Mouse (Mus musculus) fibroblast of lung, adult 2 months (primary cell): ENCODE data around the gene Olfr231.

ENCODE experiments used
- DNase-seq: peaks from one replicate; pipeline ENCODE4 v3.0.0-alpha.2; 2011; ENCODE audit warnings: low read depth

Olfr231 gene

GRCm38 (mm10) chr1:174121062-174121461 is at the start of gene Olfr231:
Olfr231 (minus strand) TSS chr1:174121162.
- DNase-seq = no peak

GRCm38 (mm10) chr1:174169024-174169423 is 48.1 kb upstream of the Olfr231 start:
- DNase-seq = no peak

GRCm38 (mm10) chr1:174159095-174159494 is 38.1 kb upstream of the Olfr231 start:
- DNase-seq = no peak

- no peak for DNase-seq
Observed at GRCm38 (mm10) chr1:174158512-174158911, 37.5 kb upstream of the Olfr231 start.

GRCm38 (mm10) chr1:174157622-174158021 is 36.7 kb upstream of the Olfr231 start:
- DNase-seq = no peak

GRCm38 (mm10) chr1:174155333-174155732 is 34.4 kb upstream of the Olfr231 start, which contains the start of gene Olfr420:
Olfr420 (plus strand) TSS chr1:174155633.
- DNase-seq = no peak

GRCm38 (mm10) chr1:174149289-174149688 is 28.3 kb upstream of the Olfr231 start:
- no peak for DNase-seq

GRCm38 (mm10) chr1:174146696-174147095 is 25.7 kb upstream of the Olfr231 start:
- no peak for DNase-seq

- DNase-seq = no peak
Observed at GRCm38 (mm10) chr1:174141384-174141783, 20.4 kb upstream of the Olfr231 start.

- DNase-seq = no peak
Observed at GRCm38 (mm10) chr1:174131999-174132398, 11.0 kb upstream of the Olfr231 start.

GRCm38 (mm10) chr1:174131217-174131616 is 10.3 kb upstream of the Olfr231 start, which contains the start of gene Olfr424:
Olfr424 (plus strand) TSS chr1:174131517.
- no peak for DNase-seq

- DNase-seq = peak; percentile 3
Observed at GRCm38 (mm10) chr1:174103735-174104134, 17.2 kb downstream of the Olfr231 start.

- no peak for DNase-seq
Observed at GRCm38 (mm10) chr1:174096591-174096990, 24.4 kb downstream of the Olfr231 start, which contains the start of gene Olfr427. Olfr427 (plus strand) TSS chr1:174096891.

GRCm38 (mm10) chr1:174084031-174084430 is 36.9 kb downstream of the Olfr231 start, which contains the start of gene Olfr429:
Olfr429 (plus strand) TSS chr1:174084331.
- no peak for DNase-seq

GRCm38 (mm10) chr1:174066305-174066704 is 54.7 kb downstream of the Olfr231 start, which contains the start of gene Olfr430:
Olfr430 (plus strand) TSS chr1:174066605.
- DNase-seq = no peak
